Mouse (Mus musculus): ENCODE results near the gene Fam114a1. TPM values are rescaled to one million over a fixed set of nuclear protein-coding genes. Genes with fewer than 3 reads are reported as not detected.
A peak's percentile ranks its signal among the peaks of the same experiment; 100 is the strongest.

Gene Fam114a1
- polyA plus RNA-seq, 1 experiment from 2014 or later = 62.9 TPM

MicroRNAs within 50 kb of the gene (microRNA counts, 519-probe panel; counts per million panel counts)
- microRNA mmu-miR-574-3p (2,726 counts per million, percentile 43 among the panel's probes with 10 or more counts), microRNA mmu-miR-574-5p (1,906 counts per million, percentile 22 among the panel's probes with 10 or more counts)

Small RNA genes lying within 50 kb of the gene (microRNA-seq; reads per million reads assigned to microRNA genes)
- 143 reads per million, percentile 57 among the genes with 10 or more reads in this experiment for gene Mir574

Other genes with a start within 250 kb of the Fam114a1 start
- 44.9 and 46.1 TPM in 2 replicates for gene Klf3, start 166.7 kb upstream of the Fam114a1 start, polyA plus RNA-seq (2015; fragmentation: Nextera tagmentation; extraction: Ambion mirVana)
- 0.64 and 1.4 TPM in 2 replicates for gene Tlr1, start 36.5 kb upstream of the Fam114a1 start, polyA plus RNA-seq (2015; fragmentation: Nextera tagmentation; extraction: Ambion mirVana)
- gene Tlr6, start 10.0 kb upstream of the Fam114a1 start, polyA plus RNA-seq (2015; fragmentation: Nextera tagmentation; extraction: Ambion mirVana) = 0.97 and 1.4 TPM in 2 replicates
- gene Tmem156, start 122.1 kb downstream of the Fam114a1 start, polyA plus RNA-seq (2015; fragmentation: Nextera tagmentation; extraction: Ambion mirVana) = 0.33 and 0.42 TPM in 2 replicates
- gene Klhl5, start 137.5 kb downstream of the Fam114a1 start, polyA plus RNA-seq (2015; fragmentation: Nextera tagmentation; extraction: Ambion mirVana) = 20.8 and 21.6 TPM in 2 replicates
- 11.0 and 11.3 TPM in 2 replicates for gene Wdr19, start 229.6 kb downstream of the Fam114a1 start, polyA plus RNA-seq (2015; fragmentation: Nextera tagmentation; extraction: Ambion mirVana)

All from limb, embryonic 13.5 days (tissue).